In the genomic region with DNA sequence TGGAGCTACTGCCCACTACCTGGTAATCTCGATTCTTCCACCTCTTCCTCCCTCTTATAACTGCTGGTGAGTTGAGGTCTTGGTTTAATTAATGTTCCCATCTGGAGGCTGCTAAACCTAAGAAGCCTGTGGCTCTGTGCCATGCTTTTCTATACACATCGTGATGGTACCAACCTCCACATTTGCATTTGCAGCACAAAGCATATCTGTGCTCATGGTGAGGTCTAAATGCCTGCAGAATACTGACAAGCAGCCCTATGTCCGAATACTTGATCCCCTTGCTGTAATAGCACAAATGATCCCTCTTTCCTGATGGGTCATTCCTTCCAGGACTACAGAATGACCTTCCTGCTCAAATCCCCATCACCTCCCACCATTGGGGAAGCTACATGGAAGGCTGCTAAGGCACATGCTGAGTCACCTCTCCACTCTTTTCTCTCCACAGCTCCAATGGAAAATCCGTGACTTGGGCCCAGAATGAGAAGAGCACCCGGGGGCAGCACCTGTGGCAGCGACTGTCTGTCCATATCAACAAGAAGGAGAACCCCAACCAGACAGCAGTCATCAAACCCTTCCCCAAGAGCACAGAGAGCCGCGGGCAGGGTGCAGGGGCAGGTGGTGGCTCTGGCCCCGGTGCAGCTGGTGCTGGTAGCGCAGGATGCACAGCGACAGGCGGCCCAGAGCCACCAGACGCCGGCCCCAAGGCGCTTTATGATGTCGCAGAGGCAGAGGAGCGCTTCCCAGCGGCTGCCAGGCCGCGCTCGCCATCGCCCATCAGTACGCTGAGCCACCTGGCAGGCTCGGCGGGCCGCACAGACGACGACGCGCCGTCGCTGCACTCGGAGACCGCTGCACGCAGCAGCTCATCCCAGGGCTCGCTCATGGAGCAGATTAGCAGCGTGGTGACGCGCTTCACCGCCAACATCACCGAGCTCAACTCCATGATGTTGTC, we compare ENCODE assay signal across 8 mouse cellular contexts.
A peak's percentile ranks its signal among the peaks of the same experiment; 100 is the strongest.
DNase-seq lines count a peak whose midpoint lies in the region; ATAC-seq and TF ChIP-seq lines count a peak whose summit lies in the region.
"Had no signal": no experiment of that assay in that cellular context is flagged by ENCODE, and none has a peak within 500 bp of the region (broad histone marks: within the 10 kb centered on the region; RNA-seq: fewer than 3 reads in every experiment).

No protein-coding gene starts in this region.

- WGBS in limb, embryonic 14.5 days, result 10% methylated on average over 31 of the region's 41 CpGs
- 11% methylated on average over 41 of the region's 41 CpGs for WGBS in neural tube, embryonic 11.5 days

- H3K9ac ChIP-seq in limb, embryonic 14.5 days (ENCODE audit: low read depth, low read length, severe bottlenecking), result peak overlapping the region; percentile 36
- H3K9ac ChIP-seq in neural tube, embryonic 11.5 days (ENCODE audit: low read length), result peak overlapping the region; percentile 48

- no peak for TF ChIP-seq POLR2A in limb, embryonic 14.5 days (IDR thresholded peaks at IDR 0.05; ENCODE audit: borderline replicate concordance, extremely low read depth, insufficient read depth, insufficient read length)

- no peaks in the 10 kb centered on the region for H3K9me3 ChIP-seq in limb, embryonic 14.5 days (ENCODE audit: control insufficient read depth, low read length)
- no peaks in the 10 kb centered on the region for H3K9me3 ChIP-seq in neural tube, embryonic 11.5 days (ENCODE audit: control insufficient read depth, low read length)

- no peaks in the 10 kb centered on the region for H3K36me3 ChIP-seq in limb, embryonic 14.5 days (ENCODE audit: control insufficient read depth, insufficient read depth, low read length)
- no peaks in the 10 kb centered on the region for H3K36me3 ChIP-seq in neural tube, embryonic 11.5 days (ENCODE audit: control insufficient read depth, insufficient read depth, low read length)

- ATAC-seq in hematopoietic stem cell, adult 5-6 weeks (replicated peaks in 1 of 2; ENCODE audit: insufficient read depth in 1 of 2, low FRiP score in 2 of 2, low TSS enrichment in 1 of 2, low read depth in 1 of 2, poor library complexity in 2 of 2, severe bottlenecking in 2 of 2), result peak; percentile 78 to 81
- ATAC-seq in limb, embryonic 14.5 days (ENCODE audit: low FRiP score, low read depth), result peak; percentile 26; the same call in 1 of the 2 replicates
- ATAC-seq in neural tube, embryonic 11.5 days (ENCODE audit: insufficient read depth, low FRiP score, low TSS enrichment), result peak; percentile 81

- peak; percentile 23 for DNase-seq in layer of hippocampus, adult 11-12 months (ENCODE audit: low spot score)
- no peak for DNase-seq in layer of hippocampus, adult 9-10 months (ENCODE audit: low spot score)
- DNase-seq in embryo, embryonic 11 days, result peak; percentile 69
- DNase-seq in limb, embryonic 14.5 days (ENCODE audit: low spot score), result peak; percentile 3
- DNase-seq in neural tube, embryonic 11.5 days (ENCODE audit: low spot score), result peak; percentile 60
- DNase-seq in thymus, postnatal 14 days, result peak; percentile 14

- H3K27ac ChIP-seq in limb, embryonic 14.5 days (replicated peaks; ENCODE audit: low read depth, low read length), result no peak overlapping the region
- H3K27ac ChIP-seq in neural tube, embryonic 11.5 days (ENCODE audit: low read depth, low read length), result no peak overlapping the region

- H3K4me2 ChIP-seq in limb, embryonic 14.5 days (replicated peaks; ENCODE audit: low read depth, low read length, severe bottlenecking), result peak overlapping the region; percentile 70
- H3K4me2 ChIP-seq in neural tube, embryonic 11.5 days (ENCODE audit: low read depth), result peak overlapping the region; percentile 62

- peaks cover 17% of the 10 kb centered on the region for H3K27me3 ChIP-seq in limb, embryonic 14.5 days (ENCODE audit: control insufficient read depth, insufficient read depth, low read length)
- peaks cover 9% of the 10 kb centered on the region for H3K27me3 ChIP-seq in neural tube, embryonic 11.5 days (ENCODE audit: control insufficient read depth, insufficient read depth, low read length)

- H3K4me1 ChIP-seq in limb, embryonic 14.5 days (ENCODE audit: control insufficient read depth, insufficient read depth, low read length), result no peaks in the 10 kb centered on the region
- H3K4me1 ChIP-seq in neural tube, embryonic 11.5 days (ENCODE audit: control insufficient read depth, insufficient read depth, low read length), result no peaks in the 10 kb centered on the region

- peak overlapping the region; percentile 38 for H3K4me3 ChIP-seq in limb, embryonic 14.5 days (replicated peaks; ENCODE audit: low read length)
- H3K4me3 ChIP-seq in neural tube, embryonic 11.5 days (ENCODE audit: low read depth, low read length), result peak overlapping the region; percentile 35
- H3K4me3 ChIP-seq: erythroblast, embryonic 14.5 days had no signal

Comparison
In these comparisons a context has a peak if more than half of its experiments do, and no peak if none do; other contexts are left out.
1. ATAC-seq: peak in every context shown above with its lines; median percentile 81 in neural tube, embryonic 11.5 days; 80 in hematopoietic stem cell, adult 5-6 weeks; 26 in limb, embryonic 14.5 days.